Mouse (Mus musculus): Measurements from ENCODE around the gene Slc27a3.

Slc27a3 gene

DNA sequence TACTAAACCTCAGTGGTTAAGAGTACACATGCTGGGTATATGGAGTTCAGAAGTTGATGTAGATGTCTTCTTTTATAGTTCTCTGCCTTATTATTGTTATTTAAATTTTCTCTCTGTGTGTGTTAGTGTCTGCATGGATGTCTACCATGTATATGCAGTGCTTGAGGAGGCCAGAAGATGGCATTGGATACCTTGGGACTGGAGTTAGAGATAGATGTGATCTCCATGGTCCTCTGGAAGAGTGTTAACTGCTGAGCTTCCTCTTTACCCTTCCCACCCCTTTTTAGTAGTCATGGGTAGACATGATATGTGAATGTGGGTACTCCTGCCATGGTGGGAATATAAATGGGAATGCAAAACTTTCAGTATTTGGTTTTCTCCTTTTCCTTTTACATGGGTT is 54.2 kb downstream of the Slc27a3 start:
- DNase-seq: no peak

Measured in cerebellum, adult 11 months (tissue).